Mouse (Mus musculus) cerebellum, adult 9-11 months (tissue): Measurements from ENCODE around the gene Prkn.
"Not testable (repeated sequence)": the region's sequence is repeated elsewhere in the genome, so short reads cannot be mapped to it uniquely, and the experiment has no call there.

Experiments used
- DNase-seq: peaks from one replicate; pipeline ENCODE4 v3.0.0; 2022

The Prkn gene

DNA sequence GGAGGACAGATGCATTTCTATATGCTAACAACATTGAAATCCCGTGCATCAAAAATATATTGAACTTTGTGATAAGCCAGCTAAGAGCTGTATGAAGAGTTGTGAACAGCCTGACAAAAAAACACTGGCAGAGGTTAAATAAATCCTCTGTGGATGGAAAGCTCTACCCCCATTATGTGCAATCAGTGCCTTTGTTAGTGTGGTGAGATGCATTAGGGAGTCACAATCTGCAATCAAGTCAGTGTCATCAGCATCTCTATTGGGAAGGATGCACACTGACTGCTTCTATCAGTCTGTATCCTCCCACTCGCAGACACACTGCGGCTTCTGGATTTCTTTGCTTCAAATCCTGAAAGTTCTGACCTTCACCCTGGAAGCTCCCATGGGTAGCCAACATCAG, 315.9 kb downstream of the Prkn start:
- DNase-seq = no peak

DNA sequence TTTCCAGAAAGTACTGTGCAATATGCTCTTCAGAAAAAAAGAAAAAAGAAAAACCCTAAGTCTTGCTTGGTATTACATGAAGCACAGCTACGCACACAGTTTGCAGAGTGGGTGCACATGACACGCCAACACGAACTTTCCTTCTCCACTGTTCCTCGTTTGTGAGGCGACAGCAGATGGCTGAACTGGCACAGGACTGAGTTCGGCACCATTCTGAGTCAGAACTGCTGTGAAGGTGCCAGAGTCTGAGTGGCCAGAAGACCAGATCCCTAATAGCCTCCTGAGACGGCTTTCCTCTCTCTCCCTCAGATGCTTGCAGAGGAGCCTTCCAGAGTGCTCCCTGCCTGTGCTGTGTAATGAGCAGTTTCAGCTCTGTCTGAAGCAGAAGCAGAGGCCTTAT, 317.4 kb downstream of the Prkn start:
- DNase-seq = peak; percentile 92

DNA sequence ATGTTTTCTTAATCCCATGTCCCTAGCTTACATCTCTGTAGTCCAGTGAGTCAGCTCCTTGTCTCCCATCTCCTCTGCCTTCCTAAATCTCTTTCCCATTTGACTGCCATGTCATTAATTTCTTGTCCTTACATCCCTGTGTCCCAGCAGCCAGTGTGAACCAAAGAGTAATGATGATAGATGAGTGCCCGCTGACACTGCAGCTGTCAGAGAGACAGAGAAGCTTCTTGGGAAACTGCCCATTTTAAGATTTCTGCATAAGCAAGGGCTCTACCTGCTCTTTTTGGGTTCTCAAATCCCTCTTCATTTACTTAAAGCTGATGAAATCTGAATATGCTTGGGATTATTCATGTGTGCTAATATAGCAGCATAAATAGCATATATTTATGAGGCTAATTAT, 321.3 kb downstream of the Prkn start:
- DNase-seq = peak; percentile 24

DNA sequence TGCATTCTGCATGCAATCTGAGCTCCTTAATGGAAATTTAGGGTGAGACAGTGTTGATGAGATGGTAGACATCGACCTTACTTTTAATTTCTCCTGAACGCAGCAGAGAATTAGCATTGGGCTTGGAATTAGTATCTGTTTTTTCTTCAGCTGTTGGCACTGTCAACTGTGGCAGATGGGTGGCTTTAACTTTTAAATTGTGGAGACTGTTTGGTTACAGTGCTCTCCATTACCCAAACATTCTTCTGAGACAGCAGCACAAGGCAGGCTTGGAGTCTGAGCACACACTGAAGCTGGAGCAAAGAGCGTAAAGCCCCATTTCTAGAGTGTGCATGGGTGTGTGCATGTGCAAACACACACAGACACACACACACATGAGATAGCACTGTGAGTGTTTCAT, 322.6 kb downstream of the Prkn start:
- DNase-seq = no peak

DNA sequence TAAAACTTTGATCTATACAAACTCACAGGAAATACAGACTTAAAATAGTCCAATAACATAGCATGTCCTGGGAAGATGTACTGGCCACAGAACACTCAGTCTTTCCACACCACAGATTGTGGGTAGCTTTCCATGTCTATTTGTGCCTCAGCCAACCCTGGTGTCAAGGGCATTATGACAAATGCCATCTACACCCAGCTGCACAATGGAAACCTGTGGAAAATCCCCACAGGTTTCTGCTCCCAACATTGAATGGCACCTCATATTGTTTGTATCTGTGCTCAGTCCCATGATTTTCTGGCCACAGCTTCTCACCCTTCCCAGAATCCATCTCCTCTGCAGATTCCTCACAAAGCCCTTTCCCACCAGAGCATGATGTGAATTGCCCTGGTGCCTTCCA, 347.2 kb downstream of the Prkn start:
- no peak for DNase-seq

DNA sequence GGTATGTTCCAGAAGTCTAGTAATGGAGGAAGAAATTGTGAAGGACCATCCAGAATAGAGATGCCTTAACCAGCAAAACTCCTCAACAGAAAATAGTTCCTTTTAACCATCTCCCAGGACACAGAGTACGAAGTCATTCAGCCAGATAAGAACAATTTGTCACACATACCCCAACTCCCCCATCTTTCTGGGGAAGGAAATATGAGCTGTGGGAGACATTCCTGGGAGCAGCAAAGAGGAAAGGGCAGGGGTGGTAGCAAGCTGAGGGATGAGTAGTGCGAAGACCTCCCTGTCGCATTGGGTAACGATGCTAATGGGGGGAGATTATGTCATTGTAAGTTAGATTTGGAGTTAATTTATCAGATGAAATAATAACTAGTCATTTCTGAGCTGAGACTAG, 348.3 kb downstream of the Prkn start:
- no peak for DNase-seq

DNA sequence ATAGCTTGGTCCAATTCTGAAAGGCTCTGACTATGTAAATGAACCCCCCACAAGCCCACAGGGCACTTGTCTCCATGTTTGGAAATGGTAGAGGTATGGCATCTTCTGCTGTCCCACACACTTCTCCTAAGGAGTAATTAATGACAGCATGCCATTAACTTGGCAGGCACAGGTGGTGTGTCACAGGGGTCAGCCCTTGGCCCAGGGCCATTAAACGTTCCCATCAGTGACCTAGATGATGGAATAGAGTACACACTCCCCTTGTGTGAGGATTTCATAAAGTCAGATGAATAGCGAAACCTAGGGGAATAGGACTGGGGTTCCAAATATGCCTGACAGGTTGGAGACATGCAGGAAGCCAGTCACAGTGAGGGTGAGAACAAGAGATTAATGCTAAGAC, 350.1 kb downstream of the Prkn start:
- DNase-seq = peak; percentile 40

DNA sequence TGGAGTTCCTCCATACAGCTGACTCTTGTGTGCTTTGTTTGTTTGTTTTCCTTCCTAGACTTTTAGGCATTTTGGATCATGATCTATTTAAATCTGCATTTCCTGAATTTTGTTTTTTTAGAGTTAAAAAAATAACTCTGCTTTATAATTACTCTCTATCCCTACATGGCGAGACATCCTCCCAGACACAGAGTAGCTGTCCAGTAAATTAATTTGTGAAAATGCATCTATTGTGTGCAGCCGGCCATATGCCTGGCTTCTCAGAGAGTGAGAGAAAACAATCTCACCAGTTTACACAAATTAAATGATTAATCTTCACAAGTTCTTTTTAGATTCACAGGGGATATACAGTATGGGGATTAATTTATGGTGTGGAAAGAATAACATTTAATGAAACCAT, 357.9 kb downstream of the Prkn start:
- DNase-seq = no peak

DNA sequence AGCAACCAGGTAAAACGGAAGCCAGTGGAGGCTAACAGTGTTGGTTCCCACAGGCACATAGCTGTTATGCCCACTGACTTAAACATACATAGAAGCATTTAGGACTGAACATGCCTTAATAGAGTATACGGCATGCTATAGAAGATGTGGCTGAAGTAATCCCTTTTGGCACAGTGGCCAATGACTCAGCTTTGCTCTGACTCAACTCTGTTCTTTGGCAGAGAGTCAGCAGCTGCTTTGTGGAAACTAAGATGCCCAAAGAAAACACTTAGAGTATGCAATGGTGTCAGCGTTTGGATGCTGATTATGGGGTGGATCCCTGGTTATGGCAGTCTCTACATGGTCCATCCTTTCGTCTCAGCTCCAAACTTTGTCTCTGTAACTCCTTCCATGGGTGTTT, 368.9 kb downstream of the Prkn start:
- DNase-seq = not testable (repeated sequence)

DNA sequence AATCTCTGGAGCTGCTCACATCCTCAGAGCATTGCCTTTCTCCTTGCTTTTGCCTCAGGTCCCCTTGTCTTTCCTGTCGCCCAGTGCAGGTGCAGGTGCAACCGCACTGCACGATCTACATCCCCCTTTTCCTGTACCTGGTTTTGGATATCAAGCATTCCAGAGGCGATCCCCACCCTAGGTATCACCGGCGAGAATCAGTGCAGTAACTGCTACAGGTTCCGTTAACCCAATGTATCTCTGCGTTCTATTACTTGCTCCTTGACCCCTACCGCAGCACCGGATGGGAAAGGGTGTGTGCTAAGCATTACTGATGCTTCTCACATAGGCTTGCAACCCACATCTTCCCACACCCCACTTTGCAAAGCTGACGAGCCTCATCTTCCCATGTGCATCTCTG, 370.8 kb downstream of the Prkn start:
- DNase-seq = no peak

DNA sequence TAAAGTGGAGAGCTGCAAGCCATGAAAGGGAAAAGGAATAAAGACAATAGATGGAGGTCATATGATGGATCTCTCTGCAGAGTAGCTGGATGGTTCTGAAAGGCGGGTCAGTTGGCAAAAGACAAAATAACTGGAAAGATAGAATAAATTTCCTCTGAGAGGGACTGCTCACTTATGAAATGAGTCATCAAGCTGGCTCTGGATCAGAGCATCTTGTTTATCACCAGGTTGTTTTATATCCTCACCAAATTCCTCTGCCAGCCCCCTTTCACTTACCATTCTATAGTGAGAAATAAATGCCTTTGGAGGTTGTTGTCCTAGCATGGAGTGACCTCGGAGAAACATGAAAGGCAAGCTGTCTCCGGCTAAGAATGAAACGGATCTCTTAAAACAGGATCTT, 371.4 kb downstream of the Prkn start:
- DNase-seq = no peak

DNA sequence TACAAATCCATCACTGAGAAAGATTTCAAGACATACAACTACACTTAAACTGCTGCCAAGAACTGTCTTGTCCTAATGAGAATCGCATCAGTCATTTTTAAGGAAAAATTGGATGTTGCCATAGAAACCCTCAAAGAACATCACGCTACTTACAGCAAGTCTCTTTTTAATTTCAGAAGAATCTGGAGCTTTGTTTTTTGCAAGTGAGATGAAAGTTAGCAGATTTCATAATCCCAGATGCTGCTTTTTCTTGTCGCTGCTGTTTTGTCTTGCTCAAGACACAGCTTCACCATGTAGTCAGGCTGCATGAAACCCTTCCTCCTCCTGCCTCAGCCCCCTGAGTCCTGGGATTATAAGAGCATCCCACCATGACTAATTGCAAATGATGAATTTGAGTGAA, 373.5 kb downstream of the Prkn start:
- DNase-seq = no peak

DNA sequence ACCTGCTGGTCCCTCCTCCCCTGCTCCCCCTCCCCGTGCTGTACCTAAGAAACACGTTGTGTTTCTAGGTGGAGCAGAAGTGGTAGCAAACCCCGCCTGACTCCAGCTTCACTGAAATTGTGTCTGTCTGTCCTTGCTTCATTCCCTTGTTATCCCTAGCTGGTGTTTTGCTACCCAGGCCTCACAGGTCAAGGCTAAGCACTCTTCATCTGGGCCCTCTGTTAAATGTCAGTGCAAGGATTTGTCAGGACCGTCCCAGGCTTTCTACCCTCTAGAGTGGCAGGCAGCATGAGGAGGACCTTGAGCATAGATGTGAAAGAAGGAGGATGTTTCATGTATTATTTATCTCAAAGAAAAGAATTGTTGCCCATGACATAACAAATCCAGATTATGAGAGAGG, 388.8 kb downstream of the Prkn start:
- no peak for DNase-seq

DNA sequence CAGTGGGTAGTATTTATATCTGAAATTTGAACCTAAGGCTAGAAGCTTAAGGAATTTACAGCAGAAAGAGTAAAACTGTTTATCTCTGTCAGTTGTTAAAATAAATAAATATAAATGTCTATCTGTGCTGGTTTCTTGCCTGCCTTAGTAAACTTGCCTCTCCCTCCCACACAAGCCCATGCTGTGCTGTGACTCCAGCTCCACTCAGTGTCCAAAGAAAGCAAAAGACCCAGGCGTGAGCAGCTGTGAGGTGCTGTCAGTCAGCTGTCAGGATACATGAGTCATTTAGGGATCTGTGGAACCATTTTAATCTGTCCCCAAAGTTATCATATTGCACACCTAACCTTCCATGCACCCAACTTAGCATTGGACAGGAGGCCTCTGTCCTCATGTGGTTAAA, 389.2 kb downstream of the Prkn start:
- no peak for DNase-seq

DNA sequence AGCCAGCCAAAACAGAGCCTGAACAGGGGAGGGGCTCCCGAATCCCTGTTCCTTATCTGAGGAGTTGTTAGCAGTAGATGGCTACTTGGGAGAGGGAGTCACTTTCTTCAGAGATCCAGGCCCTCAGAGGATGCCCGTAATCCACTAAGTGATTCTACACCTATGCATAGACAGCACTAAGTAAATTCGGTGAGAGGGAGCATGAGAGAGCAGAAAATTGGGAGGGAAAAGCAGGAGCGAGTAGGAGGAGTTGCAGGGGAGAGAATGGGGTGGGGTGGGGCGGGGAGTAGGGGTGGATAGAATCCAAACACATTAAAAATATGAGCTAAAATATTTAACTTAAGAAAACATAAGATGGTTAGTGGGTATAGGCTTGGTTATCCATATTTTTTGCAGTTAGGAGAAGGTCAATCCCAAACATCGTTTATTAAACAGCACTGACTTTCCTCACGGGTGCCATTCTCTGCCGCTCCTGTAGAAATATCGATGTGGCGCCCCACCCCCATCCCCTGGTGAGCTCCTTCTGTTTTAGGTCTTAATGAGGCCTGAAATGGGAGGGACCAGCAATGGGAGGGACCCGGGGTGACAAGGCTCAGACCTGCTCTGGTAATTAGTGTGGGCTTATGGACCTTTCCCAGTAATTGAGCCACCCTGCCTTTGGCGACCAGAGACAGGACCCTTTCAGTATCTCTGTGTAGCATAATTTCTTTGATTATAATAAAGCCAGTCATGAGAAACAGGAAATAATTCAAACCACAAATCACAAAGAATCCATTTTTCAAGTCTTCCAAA, 390.6 kb downstream of the Prkn start:
- DNase-seq = no peak

DNA sequence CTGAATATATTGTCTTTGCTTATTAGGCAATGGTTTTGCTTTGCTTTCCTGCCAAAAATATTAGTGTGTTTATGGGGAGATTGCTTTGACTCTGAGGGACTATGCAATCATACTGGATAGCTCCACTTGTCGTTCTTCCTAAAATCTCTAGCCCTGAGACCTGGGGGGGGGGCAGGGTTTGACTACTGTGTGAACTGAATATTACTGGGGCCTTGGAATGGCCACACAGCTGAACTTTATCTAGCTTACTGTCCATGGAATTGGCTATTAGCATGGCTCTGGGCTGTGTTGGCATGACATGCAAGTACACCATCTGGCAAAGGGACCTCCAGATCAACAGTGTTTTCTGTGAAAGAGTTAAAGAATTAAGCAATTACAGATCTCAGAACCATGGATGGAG, 395.1 kb downstream of the Prkn start:
- no peak for DNase-seq

DNA sequence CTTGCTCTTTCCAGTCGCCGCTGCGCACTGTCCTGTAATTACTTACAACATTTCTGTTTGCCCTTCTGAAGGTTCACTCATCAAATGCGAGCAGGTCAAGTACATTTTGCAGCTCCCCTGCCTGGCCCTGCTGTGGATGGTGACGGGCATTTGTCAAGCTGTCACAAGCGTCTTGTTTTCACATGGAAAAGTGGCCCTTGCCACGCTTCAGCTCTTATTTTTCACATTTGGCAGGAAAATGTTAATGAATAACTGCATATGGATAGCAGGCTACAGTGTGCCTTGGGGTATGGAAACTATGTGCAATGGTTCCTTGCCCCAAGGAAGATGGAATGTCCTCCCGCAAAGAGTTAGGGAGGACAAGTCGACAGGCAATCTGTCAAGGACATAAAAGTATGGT, 404.9 kb downstream of the Prkn start:
- DNase-seq = no peak

DNA sequence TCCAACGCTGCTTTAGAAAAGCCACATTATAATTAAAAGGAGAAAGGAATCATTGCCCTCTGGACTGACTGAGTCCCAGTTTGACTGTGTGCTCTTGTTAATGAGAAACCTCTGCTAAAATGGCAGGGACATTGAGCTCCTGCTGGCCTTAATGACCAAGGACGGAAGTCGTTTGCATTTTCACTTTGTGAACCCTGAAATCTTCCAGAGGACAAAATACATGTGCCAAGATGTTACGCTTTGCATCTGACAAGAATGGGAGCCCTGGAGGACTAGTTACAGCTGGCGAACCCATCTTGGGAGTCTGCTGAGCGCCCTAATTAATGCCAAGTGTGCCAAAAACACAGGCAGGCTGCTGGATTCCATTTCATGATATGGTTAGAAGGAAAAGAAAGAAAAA, 409.0 kb downstream of the Prkn start:
- DNase-seq = no peak

DNA sequence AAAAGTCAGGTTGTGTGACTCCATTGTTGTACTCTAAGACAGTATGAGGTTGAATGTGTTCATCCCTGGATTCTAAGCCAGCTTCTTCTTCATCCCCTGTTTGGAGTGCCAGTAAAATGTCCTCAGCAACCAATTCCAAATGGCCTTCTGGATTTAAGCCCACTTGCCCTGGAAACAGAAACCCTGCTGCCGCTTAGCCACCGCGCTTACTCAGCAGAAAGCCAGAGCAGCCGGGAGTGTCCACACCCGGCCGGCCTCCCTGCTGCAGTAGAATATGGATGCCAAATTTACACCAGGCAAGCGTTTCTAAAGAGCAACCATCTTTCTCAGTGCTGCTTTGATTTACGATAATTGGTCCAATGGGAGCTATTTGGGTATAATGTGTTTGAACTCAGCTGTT, 420.5 kb downstream of the Prkn start:
- peak; percentile 83 for DNase-seq

DNA sequence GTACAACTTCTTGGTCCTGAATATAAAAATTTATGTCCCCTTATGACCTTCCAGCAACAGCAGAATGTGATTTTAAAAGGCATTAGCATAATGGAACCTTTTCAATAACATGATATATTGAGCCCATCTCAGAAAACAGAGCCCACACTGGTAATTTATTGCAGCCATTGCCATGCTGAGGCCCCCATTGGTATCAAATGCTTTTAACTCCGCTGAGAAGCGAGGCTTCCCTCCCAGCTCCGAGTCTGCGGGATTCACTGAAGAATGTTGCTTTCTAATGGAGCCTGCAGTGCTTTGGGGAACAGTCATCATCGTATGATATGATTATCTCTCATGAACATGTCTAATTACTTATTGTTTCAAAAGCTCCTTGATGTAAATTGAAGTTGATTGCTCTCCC, 421.5 kb downstream of the Prkn start:
- DNase-seq = no peak

DNA sequence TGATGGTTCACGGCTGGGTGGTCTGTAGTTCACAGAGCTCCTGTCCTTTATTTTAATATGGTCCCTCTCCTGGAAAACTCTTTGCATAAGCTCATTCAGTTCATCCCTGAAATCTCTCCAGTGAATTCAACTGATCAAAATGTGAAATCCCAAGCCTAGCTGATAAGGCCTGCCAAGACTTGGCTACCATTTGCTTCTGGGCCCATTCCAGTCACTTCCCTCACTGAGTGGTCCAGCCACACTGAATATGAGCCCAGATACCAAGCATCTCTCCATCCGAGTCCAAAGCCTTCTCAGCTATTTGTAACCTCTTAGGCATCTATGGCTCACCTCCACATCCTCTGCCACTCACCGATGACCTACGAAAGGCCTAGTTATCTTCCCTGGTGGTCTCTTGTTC, 427.8 kb downstream of the Prkn start:
- no peak for DNase-seq

DNA sequence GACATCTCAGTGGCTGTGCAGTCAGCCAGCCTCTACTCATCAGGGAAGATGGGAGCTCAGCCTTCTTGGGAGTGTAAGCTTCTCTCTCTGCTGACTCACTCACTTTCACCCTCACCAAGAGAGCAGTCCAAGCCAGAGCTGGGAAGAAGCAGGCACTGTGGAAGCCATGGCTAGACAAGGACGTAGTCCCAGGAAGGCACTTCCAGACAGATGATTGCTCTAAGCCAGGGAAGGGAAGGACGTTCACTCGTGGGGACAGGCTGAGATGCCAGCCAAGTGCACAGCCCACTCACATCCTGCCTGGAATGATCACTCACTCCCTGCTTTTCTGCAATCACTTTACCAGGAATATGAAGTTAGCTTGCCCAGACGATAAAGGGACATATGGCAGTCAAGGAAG, 430.0 kb downstream of the Prkn start:
- DNase-seq = no peak

DNA sequence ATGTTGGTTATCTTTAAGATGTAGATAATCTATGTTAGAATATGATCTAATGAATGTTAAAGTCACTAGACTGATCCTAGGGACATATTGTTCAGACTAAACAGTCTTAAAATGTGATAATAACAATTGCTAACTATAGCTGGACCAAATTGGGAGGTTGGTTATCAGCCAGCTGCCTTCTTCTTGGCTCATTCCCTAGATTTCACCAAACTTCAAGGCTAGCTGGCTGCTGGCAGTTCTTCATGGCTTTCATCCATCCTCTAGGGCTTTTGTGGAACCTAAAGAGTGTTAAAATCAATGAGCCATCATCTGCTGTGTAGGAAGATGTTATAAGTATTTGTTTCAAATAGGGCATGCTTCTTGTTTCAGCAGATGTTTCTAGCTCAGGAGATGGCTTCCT, 431.7 kb downstream of the Prkn start:
- no peak for DNase-seq

DNA sequence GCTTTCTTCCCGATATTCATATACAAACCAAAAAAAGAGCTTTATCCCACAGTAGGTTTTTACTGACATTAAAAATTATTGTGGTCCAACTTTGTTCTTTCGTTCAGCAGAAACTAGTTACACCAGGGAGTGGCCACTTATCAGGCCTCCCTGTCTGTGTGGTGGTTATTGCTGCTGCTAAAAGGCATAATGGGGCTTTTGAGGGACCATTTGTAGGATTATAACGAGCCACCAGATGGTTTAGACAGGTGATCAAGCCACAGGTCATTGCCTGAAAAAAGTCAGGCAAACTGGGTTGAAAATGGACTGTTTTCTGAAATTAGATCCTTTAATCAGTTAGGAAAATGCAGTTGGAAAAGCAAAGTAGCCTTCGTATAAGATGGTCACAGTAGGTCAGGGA, 444.1 kb downstream of the Prkn start:
- DNase-seq = peak; percentile 21

DNA sequence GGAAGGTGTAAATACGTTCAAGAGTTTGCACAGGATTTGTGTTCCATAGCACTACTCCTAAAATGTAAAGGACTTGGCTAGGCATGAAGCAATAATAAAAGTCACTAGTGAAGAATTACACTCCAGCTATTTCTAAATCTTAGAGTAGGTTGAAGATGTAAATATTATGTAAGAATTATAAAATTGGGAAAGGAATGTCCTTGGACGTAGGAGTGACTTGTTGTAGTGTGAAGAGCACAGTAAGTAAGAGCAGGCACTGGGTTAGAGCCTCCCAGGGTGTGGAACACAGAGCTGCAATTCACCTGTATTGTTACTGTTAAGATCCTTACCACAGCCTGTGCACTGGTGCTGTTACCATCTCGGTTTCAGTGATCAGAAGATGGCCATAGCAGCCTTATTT, 450.0 kb downstream of the Prkn start:
- no peak for DNase-seq

DNA sequence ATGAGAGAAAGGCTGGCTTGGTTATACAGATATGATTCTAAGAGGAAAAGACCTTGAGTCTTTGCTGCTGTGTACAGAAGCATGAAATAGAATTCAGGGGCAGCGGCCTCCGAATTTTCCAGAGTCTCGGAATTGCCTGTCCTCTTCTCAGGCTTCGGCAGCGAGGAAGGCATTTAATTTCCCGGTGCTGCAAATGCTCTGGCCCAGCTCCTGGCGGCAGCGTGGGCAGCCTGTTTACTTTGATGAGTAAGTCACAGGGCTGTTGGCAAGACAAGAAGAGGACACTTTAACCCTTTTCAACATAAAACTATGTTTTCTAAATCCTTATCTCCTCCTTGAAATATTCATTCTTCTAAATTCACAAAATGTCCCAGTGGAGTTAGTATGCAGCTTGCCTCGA, 462.9 kb downstream of the Prkn start:
- DNase-seq = no peak
